Mouse (Mus musculus): ENCODE data around the gene Cpne9. TPM values are rescaled to one million over a fixed set of nuclear protein-coding genes. Genes with fewer than 3 reads are reported as not detected.
A peak's percentile ranks its signal among the peaks of the same experiment; 100 is the strongest.
"Not testable (repeated sequence)": the region's sequence is repeated elsewhere in the genome, so short reads cannot be mapped to it uniquely, and the experiment has no call there.

Cpne9 gene
- polyA plus RNA-seq, 1 experiment from 2014 or later, result 2.6 TPM

DNA sequence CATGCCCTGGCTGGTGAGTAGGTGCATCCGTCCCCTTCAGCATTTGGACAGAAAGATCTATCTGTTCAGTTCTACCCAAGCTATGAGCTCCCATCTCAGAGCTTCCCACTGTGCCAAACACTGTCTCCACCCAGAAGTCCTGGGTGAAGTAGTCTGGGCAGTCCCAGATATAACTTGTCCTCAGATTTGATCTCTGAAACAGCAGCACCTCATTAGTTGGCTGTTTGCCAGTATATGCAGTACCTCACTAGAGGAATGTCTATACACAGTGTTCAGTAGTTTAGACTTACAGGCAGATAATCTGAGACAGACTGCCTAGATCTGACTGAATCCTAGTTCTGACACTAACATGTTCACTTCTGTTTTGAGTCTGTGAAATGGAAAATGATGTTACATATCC, 47.3 kb downstream of the Cpne9 start:
- H3K27ac ChIP-seq (ENCODE audit: low read depth, low read length), result no peak overlapping the region
- H3K27me3 ChIP-seq (ENCODE audit: control insufficient read depth, insufficient read depth, low read length), result no peaks in the 10 kb centered on the region
- ATAC-seq (ENCODE audit: low read depth), result no peak
- no peaks in the 10 kb centered on the region for H3K9me3 ChIP-seq (ENCODE audit: control insufficient read depth, low read length)
- no peak overlapping the region for H3K4me3 ChIP-seq (ENCODE audit: low read depth, low read length)
- WGBS, result 81% methylated on average over 1 of the region's 1 CpGs
- peaks cover 9% of the 10 kb centered on the region for H3K36me3 ChIP-seq (ENCODE audit: control insufficient read depth, insufficient read depth, low read length)
- H3K9ac ChIP-seq (replicated peaks; ENCODE audit: low read depth, low read length), result no peak overlapping the region
- no peak overlapping the region for H3K4me2 ChIP-seq (ENCODE audit: low read depth, low read length)
- H3K4me1 ChIP-seq (ENCODE audit: control insufficient read depth, insufficient read depth, low read length), result peaks cover 4% of the 10 kb centered on the region; the same call in 1 of the 2 replicates

DNA sequence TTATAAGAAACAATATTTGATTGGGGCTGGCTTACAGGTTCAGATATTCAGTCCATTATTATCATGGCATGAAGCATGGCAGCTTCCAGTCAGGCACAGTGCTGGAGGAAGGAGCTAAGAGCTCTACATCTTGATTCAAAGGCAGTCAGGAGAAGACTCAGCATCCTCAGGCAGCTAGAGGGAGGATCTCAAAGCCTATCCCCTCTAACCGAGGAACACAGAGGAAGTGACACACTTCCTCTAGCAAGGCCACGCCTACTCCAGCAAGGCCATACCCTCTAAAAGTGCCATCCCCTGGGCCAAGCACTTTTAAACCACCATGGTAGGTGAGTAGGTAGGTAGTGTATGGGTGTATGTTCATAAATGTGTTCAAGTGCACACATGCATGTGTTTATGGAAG, 48.4 kb downstream of the Cpne9 start:
- no peaks in the 10 kb centered on the region for H3K9me3 ChIP-seq (ENCODE audit: control insufficient read depth, low read length)
- WGBS, result 71% methylated on average over 2 of the region's 2 CpGs
- H3K27me3 ChIP-seq (ENCODE audit: control insufficient read depth, insufficient read depth, low read length), result no peaks in the 10 kb centered on the region
- peaks cover 4% of the 10 kb centered on the region; the same call in 1 of the 2 replicates for H3K4me1 ChIP-seq (ENCODE audit: control insufficient read depth, insufficient read depth, low read length)
- H3K36me3 ChIP-seq (ENCODE audit: control insufficient read depth, insufficient read depth, low read length), result peaks cover 12% of the 10 kb centered on the region; the same call in 1 of the 2 replicates
- no peak for ATAC-seq (ENCODE audit: low read depth)
- H3K4me2 ChIP-seq (ENCODE audit: low read depth, low read length), result no peak overlapping the region
- H3K9ac ChIP-seq (replicated peaks; ENCODE audit: low read depth, low read length), result no peak overlapping the region
- H3K27ac ChIP-seq (ENCODE audit: low read depth, low read length), result no peak overlapping the region
- no peak overlapping the region for H3K4me3 ChIP-seq (ENCODE audit: low read depth, low read length)

DNA sequence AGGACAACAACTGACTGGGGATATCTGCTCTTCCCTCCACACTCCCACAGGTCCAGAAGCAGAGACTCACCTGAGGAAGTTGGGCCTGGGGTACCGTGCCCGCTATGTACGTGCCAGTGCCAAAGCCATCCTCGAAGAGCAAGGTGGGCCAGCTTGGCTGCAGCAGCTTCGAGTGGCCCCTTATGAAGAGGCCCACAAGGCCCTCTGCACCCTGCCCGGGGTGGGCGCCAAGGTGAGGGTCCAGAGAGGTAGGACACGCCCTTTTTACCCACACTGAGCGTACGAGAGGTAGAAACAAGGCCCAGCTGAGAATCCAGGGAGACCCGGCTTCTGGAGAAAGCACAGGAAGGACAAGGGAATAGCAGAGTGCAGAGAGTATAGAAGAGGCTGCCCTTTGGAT, 49.6 kb downstream of the Cpne9 start:
- H3K4me3 ChIP-seq (ENCODE audit: low read depth, low read length), result no peak overlapping the region
- no peaks in the 10 kb centered on the region for H3K27me3 ChIP-seq (ENCODE audit: control insufficient read depth, insufficient read depth, low read length)
- no peak for ATAC-seq (ENCODE audit: low read depth)
- H3K36me3 ChIP-seq (ENCODE audit: control insufficient read depth, insufficient read depth, low read length), result peaks cover 21% of the 10 kb centered on the region; the same call in 1 of the 2 replicates
- H3K27ac ChIP-seq (ENCODE audit: low read depth, low read length), result no peak overlapping the region
- WGBS, result 93% methylated on average over 11 of the region's 11 CpGs
- no peak overlapping the region for H3K9ac ChIP-seq (replicated peaks; ENCODE audit: low read depth, low read length)
- peaks cover 4% of the 10 kb centered on the region; the same call in 1 of the 2 replicates for H3K4me1 ChIP-seq (ENCODE audit: control insufficient read depth, insufficient read depth, low read length)
- H3K9me3 ChIP-seq (ENCODE audit: control insufficient read depth, low read length), result no peaks in the 10 kb centered on the region
- no peak overlapping the region for H3K4me2 ChIP-seq (ENCODE audit: low read depth, low read length)

GRCm38 (mm10) chr6:113332734-113333133, 50.6 kb downstream of the Cpne9 start:
- not testable (repeated sequence) for H3K4me2 ChIP-seq (ENCODE audit: low read depth, low read length); H3K4me3 ChIP-seq (ENCODE audit: low read depth, low read length); H3K9ac ChIP-seq (replicated peaks; ENCODE audit: low read depth, low read length); ATAC-seq (ENCODE audit: low read depth); H3K4me1 ChIP-seq (ENCODE audit: control insufficient read depth, insufficient read depth, low read length); H3K27me3 ChIP-seq (ENCODE audit: control insufficient read depth, insufficient read depth, low read length); H3K9me3 ChIP-seq (ENCODE audit: control insufficient read depth, low read length); H3K27ac ChIP-seq (ENCODE audit: low read depth, low read length)
- H3K36me3 ChIP-seq (ENCODE audit: control insufficient read depth, insufficient read depth, low read length), result peaks cover 21% of the 10 kb centered on the region; the same call in 1 of the 2 replicates
- WGBS, result 76% methylated on average over 6 of the region's 6 CpGs

DNA sequence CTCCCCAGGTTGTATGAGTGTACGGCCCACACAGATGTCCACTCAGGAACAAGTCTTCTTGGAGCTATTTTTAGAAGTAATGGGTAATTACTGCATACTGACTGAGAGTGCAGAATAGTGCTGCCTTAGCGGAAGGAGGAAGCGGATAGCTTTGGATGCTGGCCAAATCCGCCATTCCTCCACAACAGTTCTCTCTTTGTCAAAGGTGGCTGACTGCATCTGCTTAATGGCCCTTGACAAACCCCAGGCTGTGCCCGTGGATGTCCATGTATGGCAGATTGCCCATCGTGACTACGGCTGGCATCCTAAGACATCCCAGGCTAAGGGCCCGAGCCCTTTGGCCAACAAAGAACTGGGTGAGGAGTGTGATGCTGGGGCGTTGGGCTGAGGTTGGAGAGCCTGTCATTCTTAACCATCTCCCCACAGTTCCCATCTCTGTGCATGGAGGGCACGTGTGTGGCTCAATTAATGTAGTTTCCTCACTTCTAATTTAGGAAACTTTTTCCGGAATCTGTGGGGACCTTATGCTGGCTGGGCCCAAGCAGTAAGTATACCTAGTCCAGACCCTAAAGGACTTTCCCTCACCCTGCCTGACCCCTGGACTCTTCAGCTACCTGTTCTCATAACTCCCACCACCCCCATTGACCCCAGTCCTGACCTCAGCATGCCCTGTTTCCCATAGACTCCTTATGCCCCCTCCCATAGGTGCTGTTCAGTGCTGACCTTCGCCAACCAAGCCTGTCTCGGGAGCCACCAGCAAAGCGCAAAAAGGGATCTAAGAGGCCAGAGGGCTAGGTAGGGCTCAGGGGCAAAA, 51.2 kb downstream of the Cpne9 start:
- Histone ChIP-seq H3K9me3 (ENCODE audit: control insufficient read depth, low read length) (no peaks in the 10 kb centered on the region), H3K27ac (ENCODE audit: low read depth, low read length) (peak overlapping the region; percentile 62), H3K9ac (replicated peaks; ENCODE audit: low read depth, low read length) (no peak overlapping the region), H3K27me3 (ENCODE audit: control insufficient read depth, insufficient read depth, low read length) (no peaks in the 10 kb centered on the region), H3K4me3 (ENCODE audit: low read depth, low read length) (no peak overlapping the region), H3K4me1 (ENCODE audit: control insufficient read depth, insufficient read depth, low read length) (no peaks in the 10 kb centered on the region; the same call in 1 of the 2 replicates), H3K36me3 (ENCODE audit: control insufficient read depth, insufficient read depth, low read length) (peaks cover 25% of the 10 kb centered on the region; the same call in 1 of the 2 replicates), H3K4me2 (ENCODE audit: low read depth, low read length) (no peak overlapping the region)
- peak; percentile 82; the same call in 1 of the 2 replicates for ATAC-seq (ENCODE audit: low read depth)
- WGBS, result 55% methylated on average over 14 of the region's 14 CpGs

- ATAC-seq (ENCODE audit: low read depth), result no peak
- Histone ChIP-seq H3K9me3 (ENCODE audit: control insufficient read depth, low read length) (no peaks in the 10 kb centered on the region), H3K4me3 (ENCODE audit: low read depth, low read length) (no peak overlapping the region), H3K9ac (replicated peaks; ENCODE audit: low read depth, low read length) (no peak overlapping the region), H3K27me3 (ENCODE audit: control insufficient read depth, insufficient read depth, low read length) (no peaks in the 10 kb centered on the region), H3K4me2 (ENCODE audit: low read depth, low read length) (no peak overlapping the region), H3K27ac (ENCODE audit: low read depth, low read length) (no peak overlapping the region), H3K4me1 (ENCODE audit: control insufficient read depth, insufficient read depth, low read length) (no peaks in the 10 kb centered on the region; the same call in 1 of the 2 replicates), H3K36me3 (ENCODE audit: control insufficient read depth, insufficient read depth, low read length) (peaks cover 33% of the 10 kb centered on the region)
- 80% methylated on average over 6 of the region's 6 CpGs for WGBS
Observed at GRCm38 (mm10) chr6:113334216-113334615, 52.1 kb downstream of the Cpne9 start.

GRCm38 (mm10) chr6:113336852-113337620, 54.9 kb downstream of the Cpne9 start:
- ATAC-seq (ENCODE audit: low read depth), result no peak
- 66% methylated on average over 8 of the region's 8 CpGs for WGBS
- Histone ChIP-seq H3K9ac (replicated peaks; ENCODE audit: low read depth, low read length) (no peak overlapping the region), H3K36me3 (ENCODE audit: control insufficient read depth, insufficient read depth, low read length) (peaks cover 39% of the 10 kb centered on the region), H3K27ac (ENCODE audit: low read depth, low read length) (no peak overlapping the region), H3K4me3 (ENCODE audit: low read depth, low read length) (no peak overlapping the region), H3K27me3 (ENCODE audit: control insufficient read depth, insufficient read depth, low read length) (no peaks in the 10 kb centered on the region), H3K4me2 (ENCODE audit: low read depth, low read length) (no peak overlapping the region), H3K9me3 (ENCODE audit: control insufficient read depth, low read length) (no peaks in the 10 kb centered on the region), H3K4me1 (ENCODE audit: control insufficient read depth, insufficient read depth, low read length) (peaks cover 6% of the 10 kb centered on the region; the same call in 1 of the 2 replicates)

- Histone ChIP-seq H3K9me3 (ENCODE audit: control insufficient read depth, low read length) (no peaks in the 10 kb centered on the region), H3K4me2 (ENCODE audit: low read depth, low read length) (no peak overlapping the region), H3K36me3 (ENCODE audit: control insufficient read depth, insufficient read depth, low read length) (peaks cover 18% of the 10 kb centered on the region), H3K4me1 (ENCODE audit: control insufficient read depth, insufficient read depth, low read length) (peaks cover 12% of the 10 kb centered on the region; the same call in 1 of the 2 replicates), H3K27ac (ENCODE audit: low read depth, low read length) (no peak overlapping the region), H3K4me3 (ENCODE audit: low read depth, low read length) (peak overlapping the region; percentile 9; the same call in 1 of the 2 replicates), H3K27me3 (ENCODE audit: control insufficient read depth, insufficient read depth, low read length) (no peaks in the 10 kb centered on the region), H3K9ac (replicated peaks; ENCODE audit: low read depth, low read length) (no peak overlapping the region)
- WGBS, result 84% methylated on average over 6 of the region's 6 CpGs
- no peak for ATAC-seq (ENCODE audit: low read depth)
Observed at GRCm38 (mm10) chr6:113341574-113341973, 59.5 kb downstream of the Cpne9 start.

- no peaks in the 10 kb centered on the region for H3K9me3 ChIP-seq (ENCODE audit: control insufficient read depth, low read length)
- no peak overlapping the region for H3K27ac ChIP-seq (ENCODE audit: low read depth, low read length)
- no peak overlapping the region for H3K4me3 ChIP-seq (ENCODE audit: low read depth, low read length)
- ATAC-seq (ENCODE audit: low read depth), result no peak
- WGBS, result 43% methylated on average over 4 of the region's 7 CpGs
- no peaks in the 10 kb centered on the region for H3K27me3 ChIP-seq (ENCODE audit: control insufficient read depth, insufficient read depth, low read length)
- H3K4me2 ChIP-seq (ENCODE audit: low read depth, low read length), result peak overlapping the region; percentile 62
- peaks cover 12% of the 10 kb centered on the region; the same call in 1 of the 2 replicates for H3K4me1 ChIP-seq (ENCODE audit: control insufficient read depth, insufficient read depth, low read length)
- H3K9ac ChIP-seq (replicated peaks; ENCODE audit: low read depth, low read length), result no peak overlapping the region; the same call in 1 of the 2 replicates
- H3K36me3 ChIP-seq (ENCODE audit: control insufficient read depth, insufficient read depth, low read length), result peaks cover 18% of the 10 kb centered on the region
Observed at GRCm38 (mm10) chr6:113342297-113342696, 60.2 kb downstream of the Cpne9 start.
